Mouse (Mus musculus): Measurements from ENCODE around the gene AC109138.7.
"Not testable (repeated sequence)": the region's sequence is repeated elsewhere in the genome, so short reads cannot be mapped to it uniquely, and the experiment has no call there.

AC109138.7 gene

GRCm38 (mm10) chr19:4218784-4219183 lies 4.6 kb downstream of the AC109138.7 start:
- no peak for DNase-seq

GRCm38 (mm10) chr19:4219943-4220342 lies 5.8 kb downstream of the AC109138.7 start:
- DNase-seq = no peak

- no peak for DNase-seq
Measured at GRCm38 (mm10) chr19:4220416-4220815, 6.3 kb downstream of the AC109138.7 start.

- no peak for DNase-seq
Measured at GRCm38 (mm10) chr19:4220957-4221743, 7.0 kb downstream of the AC109138.7 start.

GRCm38 (mm10) chr19:4222165-4222564 lies 8.0 kb downstream of the AC109138.7 start:
- no peak for DNase-seq

- DNase-seq = no peak
Measured at GRCm38 (mm10) chr19:4226779-4227178, 12.6 kb downstream of the AC109138.7 start.

- DNase-seq = no peak
Measured at GRCm38 (mm10) chr19:4227446-4227845, 13.3 kb downstream of the AC109138.7 start.

- peak; percentile 72 for DNase-seq
Measured at GRCm38 (mm10) chr19:4227894-4228678, 13.9 kb downstream of the AC109138.7 start.

- no peak for DNase-seq
Measured at GRCm38 (mm10) chr19:4228891-4229290, 14.7 kb downstream of the AC109138.7 start.

GRCm38 (mm10) chr19:4229451-4230076 lies 15.4 kb downstream of the AC109138.7 start:
- no peak for DNase-seq

- DNase-seq = no peak
Measured at GRCm38 (mm10) chr19:4230415-4230814, 16.3 kb downstream of the AC109138.7 start.

- peak; percentile 98 for DNase-seq
Measured at GRCm38 (mm10) chr19:4231253-4232185, 17.4 kb downstream of the AC109138.7 start, which contains the start of gene Pold4. Pold4 (plus strand) TSS chr19:4231899.

- no peak for DNase-seq
Measured at GRCm38 (mm10) chr19:4232186-4232572, 18.0 kb downstream of the AC109138.7 start.

- DNase-seq = no peak
Measured at GRCm38 (mm10) chr19:4232651-4233050, 18.5 kb downstream of the AC109138.7 start.

- DNase-seq = no peak
Measured at GRCm38 (mm10) chr19:4234548-4234947, 20.4 kb downstream of the AC109138.7 start.

GRCm38 (mm10) chr19:4240247-4240668 lies 26.1 kb downstream of the AC109138.7 start:
- no peak for DNase-seq

- no peak for DNase-seq
Measured at GRCm38 (mm10) chr19:4242416-4242815, 28.3 kb downstream of the AC109138.7 start.

GRCm38 (mm10) chr19:4244775-4245174 lies 30.6 kb downstream of the AC109138.7 start:
- DNase-seq = no peak

GRCm38 (mm10) chr19:4247010-4247409 lies 32.9 kb downstream of the AC109138.7 start:
- no peak for DNase-seq

GRCm38 (mm10) chr19:4248683-4249082 lies 34.5 kb downstream of the AC109138.7 start:
- DNase-seq = not testable (repeated sequence)

- DNase-seq = no peak
Measured at GRCm38 (mm10) chr19:4254230-4254629, 40.1 kb downstream of the AC109138.7 start.

- no peak for DNase-seq
Measured at GRCm38 (mm10) chr19:4255583-4256162, 41.5 kb downstream of the AC109138.7 start.

All from cerebellum, adult 8-10 months (tissue).